Mouse (Mus musculus): Measurements from ENCODE around the gene Mospd3. TPM values are rescaled to one million over a fixed set of nuclear protein-coding genes. Genes with fewer than 3 reads are reported as not detected.

Gene Mospd3
- 19.5 TPM for polyA plus RNA-seq (2015; fragmentation: Illumina TruSeq; extraction: RNeasy Lipid Tissue Mini Kit (QIAGEN cat#74804); ENCODE audit: low read depth, low replicate concordance)

GRCm38 (mm10) chr5:137600619-137601364, at the start of gene Mospd3:
Mospd3 (minus strand) TSS chr5:137601058.

GRCm38 (mm10) chr5:137645652-137646091, 44.8 kb upstream of the Mospd3 start, which contains the start of gene Irs3:
Irs3 (minus strand) TSS chr5:137645714.

GRCm38 (mm10) chr5:137641054-137641453, 40.2 kb upstream of the Mospd3 start, which contains the start of gene Sap25:
Sap25 (plus strand) TSS chr5:137641334.

GRCm38 (mm10) chr5:137628498-137629305, 27.8 kb upstream of the Mospd3 start, which contains the start of the genes Fbxo24, Lrch4 and Gm20605:
Fbxo24 (minus strand) TSS chr5:137629002.
Lrch4 (plus strand) TSS chr5:137629121.
Gm20605 (plus strand) TSS chr5:137629175.

GRCm38 (mm10) chr5:137613550-137613949, 12.7 kb upstream of the Mospd3 start, which contains the start of gene Pcolce:
Pcolce (minus strand) TSS chr5:137613784.

GRCm38 (mm10) chr5:137569665-137570064, 31.2 kb downstream of the Mospd3 start, which contains the start of gene Tfr2:
Tfr2 (plus strand) TSS chr5:137569840.

GRCm38 (mm10) chr5:137553411-137553837, 47.4 kb downstream of the Mospd3 start, which contains the start of gene Actl6b:
Actl6b (plus strand) TSS chr5:137553517.

Other genes starting within 250 kb of the Mospd3 start
- gene Zan, start 124.0 kb downstream of the Mospd3 start, polyA plus RNA-seq (2015; fragmentation: Illumina TruSeq; extraction: RNeasy Lipid Tissue Mini Kit (QIAGEN cat#74804); ENCODE audit: low read depth, low replicate concordance): 0.09 TPM
- 31.7 TPM for gene Pop7, start 98.5 kb downstream of the Mospd3 start, polyA plus RNA-seq (2015; fragmentation: Illumina TruSeq; extraction: RNeasy Lipid Tissue Mini Kit (QIAGEN cat#74804); ENCODE audit: low read depth, low replicate concordance)
- 28.4 TPM for gene Gigyf1, start 82.5 kb downstream of the Mospd3 start, polyA plus RNA-seq (2015; fragmentation: Illumina TruSeq; extraction: RNeasy Lipid Tissue Mini Kit (QIAGEN cat#74804); ENCODE audit: low read depth, low replicate concordance)
- gene Epo, start 67.8 kb downstream of the Mospd3 start, polyA plus RNA-seq (2015; fragmentation: Illumina TruSeq; extraction: RNeasy Lipid Tissue Mini Kit (QIAGEN cat#74804); ENCODE audit: low read depth, low replicate concordance): not detected
- gene Gnb2, start 67.5 kb downstream of the Mospd3 start, polyA plus RNA-seq (2015; fragmentation: Illumina TruSeq; extraction: RNeasy Lipid Tissue Mini Kit (QIAGEN cat#74804); ENCODE audit: low read depth, low replicate concordance): 511 TPM
- 130 TPM for gene Actl6b, start 47.5 kb downstream of the Mospd3 start, polyA plus RNA-seq (2015; fragmentation: Illumina TruSeq; extraction: RNeasy Lipid Tissue Mini Kit (QIAGEN cat#74804); ENCODE audit: low read depth, low replicate concordance)
- 7.5 TPM for gene Tfr2, start 31.2 kb downstream of the Mospd3 start, polyA plus RNA-seq (2015; fragmentation: Illumina TruSeq; extraction: RNeasy Lipid Tissue Mini Kit (QIAGEN cat#74804); ENCODE audit: low read depth, low replicate concordance)
- gene Pcolce, start 12.7 kb upstream of the Mospd3 start, polyA plus RNA-seq (2015; fragmentation: Illumina TruSeq; extraction: RNeasy Lipid Tissue Mini Kit (QIAGEN cat#74804); ENCODE audit: low read depth, low replicate concordance): 12.1 TPM
- not detected for gene Fbxo24, start 27.9 kb upstream of the Mospd3 start, polyA plus RNA-seq (2015; fragmentation: Illumina TruSeq; extraction: RNeasy Lipid Tissue Mini Kit (QIAGEN cat#74804); ENCODE audit: low read depth, low replicate concordance)
- gene Lrch4, start 28.1 kb upstream of the Mospd3 start, polyA plus RNA-seq (2015; fragmentation: Illumina TruSeq; extraction: RNeasy Lipid Tissue Mini Kit (QIAGEN cat#74804); ENCODE audit: low read depth, low replicate concordance): 10.6 TPM
- gene Gm20605, start 28.1 kb upstream of the Mospd3 start, polyA plus RNA-seq (2015; fragmentation: Illumina TruSeq; extraction: RNeasy Lipid Tissue Mini Kit (QIAGEN cat#74804); ENCODE audit: low read depth, low replicate concordance): 8.3 TPM
- 4.2 TPM for gene Sap25, start 40.3 kb upstream of the Mospd3 start, polyA plus RNA-seq (2015; fragmentation: Illumina TruSeq; extraction: RNeasy Lipid Tissue Mini Kit (QIAGEN cat#74804); ENCODE audit: low read depth, low replicate concordance)
- not detected for gene Irs3, start 44.7 kb upstream of the Mospd3 start, polyA plus RNA-seq (2015; fragmentation: Illumina TruSeq; extraction: RNeasy Lipid Tissue Mini Kit (QIAGEN cat#74804); ENCODE audit: low read depth, low replicate concordance)
- gene Agfg2, start 83.7 kb upstream of the Mospd3 start, polyA plus RNA-seq (2015; fragmentation: Illumina TruSeq; extraction: RNeasy Lipid Tissue Mini Kit (QIAGEN cat#74804); ENCODE audit: low read depth, low replicate concordance): 33.0 TPM
- 57.5 TPM for gene Nyap1, start 140.5 kb upstream of the Mospd3 start, polyA plus RNA-seq (2015; fragmentation: Illumina TruSeq; extraction: RNeasy Lipid Tissue Mini Kit (QIAGEN cat#74804); ENCODE audit: low read depth, low replicate concordance)
- gene Tsc22d4, start 144.7 kb upstream of the Mospd3 start, polyA plus RNA-seq (2015; fragmentation: Illumina TruSeq; extraction: RNeasy Lipid Tissue Mini Kit (QIAGEN cat#74804); ENCODE audit: low read depth, low replicate concordance): 226 TPM
- 25.6 TPM for gene Ppp1r35, start 177.8 kb upstream of the Mospd3 start, polyA plus RNA-seq (2015; fragmentation: Illumina TruSeq; extraction: RNeasy Lipid Tissue Mini Kit (QIAGEN cat#74804); ENCODE audit: low read depth, low replicate concordance)
- gene Mepce, start 186.6 kb upstream of the Mospd3 start, polyA plus RNA-seq (2015; fragmentation: Illumina TruSeq; extraction: RNeasy Lipid Tissue Mini Kit (QIAGEN cat#74804); ENCODE audit: low read depth, low replicate concordance): 32.0 TPM
- 9.6 TPM for gene Zcwpw1, start 186.7 kb upstream of the Mospd3 start, polyA plus RNA-seq (2015; fragmentation: Illumina TruSeq; extraction: RNeasy Lipid Tissue Mini Kit (QIAGEN cat#74804); ENCODE audit: low read depth, low replicate concordance)
- gene Pilra, start 235.2 kb upstream of the Mospd3 start, polyA plus RNA-seq (2015; fragmentation: Illumina TruSeq; extraction: RNeasy Lipid Tissue Mini Kit (QIAGEN cat#74804); ENCODE audit: low read depth, low replicate concordance): 1.0 TPM

Data from brain, adult 10 weeks (tissue).